Mouse (Mus musculus): ENCODE results near the gene Ltbp1. TPM values are rescaled to one million over a fixed set of nuclear protein-coding genes. Genes with fewer than 3 reads are reported as not detected.

Gene Ltbp1
- total and polyA plus RNA-seq, 3 experiments: 0.01 to 0.04 TPM; not detected in 1

GRCm38 (mm10) chr17:75236543-75236942 is 231.2 kb downstream of the Ltbp1 start:
- Histone ChIP-seq H3K4me3 (ENCODE audit: control insufficient read depth in 1 of 2, insufficient read depth in 1 of 2, low read depth in 2 of 2, low read length in 2 of 2) (no peak overlapping the region), H3K9ac (ENCODE audit: control insufficient read depth, low read depth, low read length, poor library complexity, severe bottlenecking) (no peak overlapping the region), H3K79me2 (ENCODE audit: control insufficient read depth, insufficient read depth, low read length, poor library complexity) (no peaks in the 10 kb centered on the region), H3K27me3 (ENCODE audit: control insufficient read depth in 1 of 2, insufficient read depth in 2 of 2, low read length in 2 of 2) (peaks cover 0 to 2% of the 10 kb centered on the region in 2 experiments; a peak in 3 of 4 replicates), H3K4me1 (ENCODE audit: control insufficient read depth in 1 of 2, insufficient read depth in 2 of 2, low read length in 2 of 2) (no peaks in the 10 kb centered on the region), H3K36me3 (ENCODE audit: control insufficient read depth in 1 of 2, insufficient read depth in 2 of 2, low read length in 2 of 2) (no peaks in the 10 kb centered on the region), H3K9me3 (replicated peaks; ENCODE audit: insufficient read depth, low read length) (no peaks in the 10 kb centered on the region), H3K27ac (ENCODE audit: control insufficient read depth, low read depth, low read length) (no peak overlapping the region)
- DNase-seq (ENCODE audit: low read depth, low spot score): no peak
- TF ChIP-seq MYB (IDR thresholded peaks at IDR 0.05; ENCODE audit: low read depth, low read length) (no peak), GATA1 (IDR thresholded peaks at IDR 0.05; ENCODE audit: low read depth, low read length) (no peak), POLR2A (IDR thresholded peaks at IDR 0.05; ENCODE audit: control insufficient read depth in 1 of 2, insufficient read depth in 1 of 2, low read depth in 1 of 2, low read length in 2 of 2, poor library complexity in 1 of 2) (no peak), ZC3H11A (IDR thresholded peaks at IDR 0.05; ENCODE audit: low read depth, low read length) (no peak), TAL1 (IDR thresholded peaks at IDR 0.05; ENCODE audit: low read length) (no peak), GABPA (IDR thresholded peaks at IDR 0.05; ENCODE audit: low read depth, low read length) (no peak)

DNA sequence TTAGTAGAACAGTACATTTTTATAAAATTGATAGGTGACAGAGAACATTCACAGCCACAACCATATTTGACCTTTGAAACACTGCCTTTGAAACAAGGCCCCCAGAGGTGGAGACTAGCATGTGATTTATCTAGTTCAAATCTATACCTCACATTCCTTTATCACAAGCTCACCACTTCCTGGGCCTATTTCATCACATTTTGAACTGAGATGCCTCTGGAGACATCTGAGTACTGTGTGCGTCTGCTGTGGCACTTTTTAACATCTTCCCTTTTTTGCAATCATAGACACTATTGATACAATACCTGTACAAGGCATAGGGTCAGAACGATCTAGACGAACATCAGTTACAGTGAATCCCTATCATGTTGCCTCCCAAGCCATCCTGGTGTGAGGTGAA is 232.1 kb downstream of the Ltbp1 start:
- Histone ChIP-seq H3K4me1 (ENCODE audit: control insufficient read depth in 1 of 2, insufficient read depth in 2 of 2, low read length in 2 of 2) (no peaks in the 10 kb centered on the region), H3K27ac (ENCODE audit: control insufficient read depth, low read depth, low read length) (no peak overlapping the region), H3K9me3 (replicated peaks; ENCODE audit: insufficient read depth, low read length) (no peaks in the 10 kb centered on the region), H3K36me3 (ENCODE audit: control insufficient read depth in 1 of 2, insufficient read depth in 2 of 2, low read length in 2 of 2) (no peaks in the 10 kb centered on the region), H3K27me3 (ENCODE audit: control insufficient read depth in 1 of 2, insufficient read depth in 2 of 2, low read length in 2 of 2) (peaks cover 0 to 2% of the 10 kb centered on the region in 2 experiments; a peak in 3 of 4 replicates), H3K79me2 (ENCODE audit: control insufficient read depth, insufficient read depth, low read length, poor library complexity) (no peaks in the 10 kb centered on the region), H3K4me3 (ENCODE audit: control insufficient read depth in 1 of 2, insufficient read depth in 1 of 2, low read depth in 2 of 2, low read length in 2 of 2) (no peak overlapping the region), H3K9ac (ENCODE audit: control insufficient read depth, low read depth, low read length, poor library complexity, severe bottlenecking) (no peak overlapping the region)
- DNase-seq (ENCODE audit: low read depth, low spot score): no peak
- no peak for TF ChIP-seq GATA1 (IDR thresholded peaks at IDR 0.05; ENCODE audit: low read depth, low read length)
- no peak for TF ChIP-seq RCOR1 (IDR thresholded peaks at IDR 0.05; ENCODE audit: low read depth, low read length)
- no peak for TF ChIP-seq MXI1 (IDR thresholded peaks at IDR 0.05; ENCODE audit: low read depth, low read length)
- TF ChIP-seq USF1 (IDR thresholded peaks at IDR 0.05; ENCODE audit: low read depth, low read length): no peak
- no peak for TF ChIP-seq ZMIZ1 (IDR thresholded peaks at IDR 0.05; ENCODE audit: low read depth, low read length)
- TF ChIP-seq MYB (IDR thresholded peaks at IDR 0.05; ENCODE audit: low read depth, low read length): no peak
- no peak for TF ChIP-seq NRF1 (IDR thresholded peaks at IDR 0.05; ENCODE audit: insufficient read depth, low read depth, low read length, poor library complexity, severe bottlenecking)
- TF ChIP-seq USF2 (IDR thresholded peaks at IDR 0.05; ENCODE audit: borderline replicate concordance in 1 of 2, insufficient read depth in 1 of 2, low read depth in 1 of 2, low read length in 2 of 2): no peak
- no peak for TF ChIP-seq JUND (IDR thresholded peaks at IDR 0.05; ENCODE audit: low read depth, low read length)
- TF ChIP-seq SIN3A (IDR thresholded peaks at IDR 0.05; ENCODE audit: low read length): no peak
- no peak for TF ChIP-seq GABPA (IDR thresholded peaks at IDR 0.05; ENCODE audit: low read depth, low read length)
- TF ChIP-seq MAFK (IDR thresholded peaks at IDR 0.05; ENCODE audit: borderline replicate concordance, low read depth, low read length): no peak
- TF ChIP-seq ZC3H11A (IDR thresholded peaks at IDR 0.05; ENCODE audit: low read depth, low read length): no peak

Data from MEL (cell line).